Mouse (Mus musculus): ENCODE results near the gene Prl6a1.

Prl6a1 gene

GRCm38 (mm10) chr13:27312334-27313225 lies at the start of gene Prl6a1:
Gene Prl6a1 (plus strand): TSS chr13:27312627.
- no peak for DNase-seq (ENCODE audit: low spot score)

GRCm38 (mm10) chr13:27334989-27335388 lies 22.6 kb downstream of the Prl6a1 start:
- DNase-seq (ENCODE audit: low spot score) = no peak

- peak; percentile 4 for DNase-seq (ENCODE audit: low spot score)
Observed at GRCm38 (mm10) chr13:27342733-27343275, 30.4 kb downstream of the Prl6a1 start.

GRCm38 (mm10) chr13:27345373-27345772 lies 32.9 kb downstream of the Prl6a1 start, which contains the start of gene Prl8a2:
Gene Prl8a2 (plus strand): TSS chr13:27345673.
- no peak for DNase-seq (ENCODE audit: low spot score)

Data from adipocyte (in vitro differentiated cells).